Mouse (Mus musculus): ENCODE measurements around the gene Slc27a4. TPM values are rescaled to one million over a fixed set of nuclear protein-coding genes. Genes with fewer than 3 reads are reported as not detected.
"Not testable (repeated sequence)": the region's sequence is repeated elsewhere in the genome, so short reads cannot be mapped to it uniquely, and the experiment has no call there.

Gene Slc27a4
- total RNA-seq (2018; cell fraction: chromatin; rRNA removed): 10 to 100 TPM in 7 of 26 experiments, 1 to 10 TPM in 19; 1.3 to 15.6 (median 6.1) TPM
- 10 to 100 TPM in 25 of 26 experiments, 1 to 10 TPM in 1; 8.2 to 21.1 (median 13.8) TPM for total RNA-seq (2018; cell fraction: cytosol; rRNA removed)
- total RNA-seq (2018; cell fraction: nucleus; rRNA removed): 10 to 100 TPM in 24 of 26 experiments, 1 to 10 TPM in 2; 9.0 to 23.1 (median 14.2) TPM
- 11.2 to 17.7 TPM (median 17.3 TPM) in 3 replicates for polyA plus RNA-seq (2018)

DNA sequence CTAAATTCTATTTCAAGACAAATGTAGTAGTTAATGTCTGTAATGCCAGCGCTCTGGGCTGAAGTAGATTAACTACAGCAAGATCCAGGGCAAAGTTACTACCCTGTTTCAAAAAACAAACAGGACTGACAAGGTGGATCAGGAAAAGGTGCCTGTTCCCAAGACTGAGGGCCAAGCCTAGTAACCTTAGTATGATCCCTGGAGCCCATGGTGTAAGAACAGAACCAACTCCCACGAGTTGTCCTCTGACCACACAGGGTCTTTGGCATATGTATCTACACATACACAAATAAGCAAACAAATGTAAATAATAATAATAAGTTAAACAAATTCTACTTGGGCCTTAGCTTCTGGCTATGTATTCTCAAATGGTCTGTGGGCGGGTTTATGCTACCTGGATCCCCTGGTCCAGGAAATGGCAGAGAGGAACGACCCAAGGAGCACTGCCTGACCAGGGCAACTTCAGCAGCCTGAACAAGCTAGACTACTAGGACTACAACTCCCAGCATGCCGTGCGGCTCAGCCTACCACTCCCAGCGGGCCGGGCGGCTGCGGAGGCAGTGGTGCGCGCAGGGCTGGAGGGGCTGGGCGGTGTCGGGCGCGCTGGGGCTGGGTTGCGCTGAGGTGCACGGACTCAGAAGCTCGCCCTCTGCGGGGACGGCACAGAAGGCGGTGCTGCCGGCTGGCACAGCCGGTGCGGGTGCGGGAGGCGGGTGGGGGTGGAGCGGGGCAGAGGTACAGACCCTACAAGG is at the start of gene Slc27a4:
Gene Slc27a4, plus strand, starts transcription at position 560 of the 752 bp plus-strand sequence.
- peak within 1 kb of the TSS; percentile 67 for H3K4me3 ChIP-seq (ENCODE audit: inconsistent target)
- no peak within 1 kb of the TSS for H3K27ac ChIP-seq
- H3K36me3 ChIP-seq (ENCODE audit: inconsistent target): peaks cover 19% of the 10 kb centered on the region; the same call in 1 of the 2 replicates
- 3% methylated on average over 28 of the region's 28 CpGs for WGBS (ENCODE audit: missing documents)
- no peaks in the 10 kb centered on the region for H3K79me2 ChIP-seq (ENCODE audit: inconsistent target)

DNA sequence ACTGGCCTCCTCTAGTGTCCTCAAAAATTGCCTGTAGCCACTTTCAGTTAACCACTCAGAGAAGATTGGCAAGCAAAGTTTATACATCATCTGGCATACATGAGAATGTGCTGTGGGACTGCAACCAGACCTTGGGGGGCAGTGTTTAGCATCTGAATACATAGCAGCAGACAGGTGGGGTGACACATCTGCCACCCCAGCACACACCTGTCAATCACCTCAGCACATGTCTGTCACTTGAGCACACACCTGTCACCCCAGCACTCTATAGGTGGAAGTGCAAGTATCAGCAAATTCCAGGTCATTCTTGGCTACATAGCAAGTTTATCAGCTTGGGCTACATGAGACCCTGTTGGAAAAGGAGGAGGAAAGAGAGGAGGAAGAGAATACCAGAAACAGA is 46.7 kb upstream of the Slc27a4 start:
- Histone ChIP-seq H3K27ac (no peak overlapping the region), H3K79me2 (ENCODE audit: inconsistent target) (no peaks in the 10 kb centered on the region), H3K4me3 (ENCODE audit: inconsistent target) (no peak overlapping the region), H3K36me3 (ENCODE audit: inconsistent target) (no peaks in the 10 kb centered on the region)

DNA sequence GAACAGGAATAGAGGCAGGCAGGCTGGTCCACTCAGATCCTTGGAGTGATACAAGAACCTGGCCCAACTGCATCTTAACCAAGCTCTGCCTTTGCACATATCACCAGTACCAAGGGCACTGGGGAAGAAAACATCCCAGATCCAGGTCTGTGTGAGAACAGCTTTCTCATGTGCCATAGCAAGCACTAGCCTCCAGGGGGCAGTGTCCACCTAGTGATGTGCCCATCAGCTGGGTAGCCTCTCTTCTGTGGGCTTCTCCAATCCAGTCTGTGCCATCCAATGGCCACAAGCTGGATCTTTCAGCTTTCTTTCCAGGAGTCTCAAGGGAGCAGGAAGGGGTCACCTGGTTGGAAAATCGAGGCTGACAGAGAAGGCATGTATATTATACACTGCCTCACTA is 37.6 kb upstream of the Slc27a4 start:
- WGBS (ENCODE audit: missing documents): 0% methylated on average over 1 of the region's 1 CpGs
- Histone ChIP-seq H3K36me3 (ENCODE audit: inconsistent target) (no peaks in the 10 kb centered on the region), H3K27ac (no peak overlapping the region), H3K4me3 (ENCODE audit: inconsistent target) (no peak overlapping the region), H3K79me2 (ENCODE audit: inconsistent target) (no peaks in the 10 kb centered on the region)

DNA sequence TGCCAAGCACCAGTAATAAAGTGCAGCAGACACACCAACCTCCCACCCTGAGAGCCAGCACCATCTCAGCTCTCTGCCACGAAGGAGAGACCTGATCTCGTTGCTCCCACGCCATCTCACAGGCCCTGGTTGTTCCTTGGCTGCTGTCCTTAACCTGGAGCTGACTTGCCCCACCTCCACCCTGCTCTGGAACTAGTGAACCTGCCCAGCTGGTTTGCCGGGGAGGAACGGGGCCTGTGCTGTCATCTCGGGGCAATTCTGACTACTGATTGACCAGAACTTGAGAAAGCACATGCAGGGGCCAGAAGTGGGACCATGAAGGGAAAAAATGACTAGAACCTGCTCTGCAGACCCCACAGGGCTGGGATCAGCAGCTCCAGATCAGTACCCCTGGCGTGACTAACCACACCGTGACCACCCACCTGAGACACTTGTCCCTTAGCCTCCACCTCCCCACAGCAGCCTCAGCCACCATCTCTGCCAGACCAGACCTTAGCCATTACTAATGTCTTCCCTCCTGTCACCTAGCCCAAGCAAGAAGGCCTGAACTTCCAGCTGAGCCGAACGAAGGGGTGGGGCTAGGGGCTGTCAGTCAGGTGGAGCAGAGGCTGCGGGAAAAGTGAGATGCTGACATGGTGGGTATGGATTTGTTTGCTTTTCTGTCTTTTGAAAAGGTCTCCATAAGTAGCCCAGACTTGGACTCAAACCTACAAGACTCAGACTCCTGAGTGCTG is 34.3 kb upstream of the Slc27a4 start:
- no peaks in the 10 kb centered on the region for H3K79me2 ChIP-seq (ENCODE audit: inconsistent target)
- H3K4me3 ChIP-seq (ENCODE audit: inconsistent target): no peak overlapping the region
- WGBS (ENCODE audit: missing documents): 90% methylated on average over 8 of the region's 11 CpGs
- no peaks in the 10 kb centered on the region for H3K36me3 ChIP-seq (ENCODE audit: inconsistent target)
- H3K27ac ChIP-seq: no peak overlapping the region

DNA sequence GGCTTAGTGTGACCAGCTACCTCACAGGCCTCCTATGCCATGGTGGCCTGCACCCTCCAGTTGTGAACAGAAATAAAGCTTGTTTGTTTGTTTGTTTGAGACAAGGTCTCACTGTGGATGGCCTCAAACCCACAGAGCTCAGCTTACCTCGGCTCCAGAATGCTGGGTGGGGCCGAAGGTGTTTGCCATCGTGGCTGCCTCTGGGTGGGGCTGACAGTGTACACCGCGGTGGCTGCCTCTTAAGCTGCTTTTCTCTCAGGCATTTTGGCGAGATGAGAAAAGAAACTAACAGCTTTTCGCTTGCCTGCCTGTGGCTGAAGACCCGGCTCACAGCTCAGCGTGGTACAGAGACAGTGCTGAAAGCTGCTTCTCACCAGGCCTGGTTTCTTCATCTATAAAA is 33.5 kb upstream of the Slc27a4 start:
- 73% methylated on average over 9 of the region's 9 CpGs for WGBS (ENCODE audit: missing documents)
- Histone ChIP-seq H3K79me2 (ENCODE audit: inconsistent target) (no peaks in the 10 kb centered on the region), H3K36me3 (ENCODE audit: inconsistent target) (no peaks in the 10 kb centered on the region), H3K27ac (no peak overlapping the region), H3K4me3 (ENCODE audit: inconsistent target) (no peak overlapping the region)

DNA sequence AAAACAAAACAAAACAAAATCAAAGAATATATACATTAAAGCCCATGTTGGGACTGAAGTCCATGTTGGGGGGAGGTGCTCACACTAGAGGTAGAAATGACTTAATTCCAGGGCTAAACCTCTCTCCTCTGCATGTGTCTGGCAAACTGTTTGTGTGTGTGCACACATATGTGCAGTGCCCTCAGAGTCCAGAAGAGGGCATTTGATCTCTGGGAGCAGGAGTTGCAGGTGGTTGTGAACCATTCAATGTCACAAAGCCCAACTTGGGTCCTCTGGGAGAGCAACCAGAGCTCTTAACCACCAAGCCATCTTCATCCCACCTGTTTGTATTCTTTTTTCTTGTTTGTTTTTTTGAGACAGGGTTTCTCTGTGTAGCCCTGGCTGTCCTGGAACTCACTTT is 32.3 kb upstream of the Slc27a4 start:
- Histone ChIP-seq H3K36me3 (ENCODE audit: inconsistent target) (no peaks in the 10 kb centered on the region), H3K4me3 (ENCODE audit: inconsistent target) (no peak overlapping the region), H3K27ac (no peak overlapping the region), H3K79me2 (ENCODE audit: inconsistent target) (no peaks in the 10 kb centered on the region)

DNA sequence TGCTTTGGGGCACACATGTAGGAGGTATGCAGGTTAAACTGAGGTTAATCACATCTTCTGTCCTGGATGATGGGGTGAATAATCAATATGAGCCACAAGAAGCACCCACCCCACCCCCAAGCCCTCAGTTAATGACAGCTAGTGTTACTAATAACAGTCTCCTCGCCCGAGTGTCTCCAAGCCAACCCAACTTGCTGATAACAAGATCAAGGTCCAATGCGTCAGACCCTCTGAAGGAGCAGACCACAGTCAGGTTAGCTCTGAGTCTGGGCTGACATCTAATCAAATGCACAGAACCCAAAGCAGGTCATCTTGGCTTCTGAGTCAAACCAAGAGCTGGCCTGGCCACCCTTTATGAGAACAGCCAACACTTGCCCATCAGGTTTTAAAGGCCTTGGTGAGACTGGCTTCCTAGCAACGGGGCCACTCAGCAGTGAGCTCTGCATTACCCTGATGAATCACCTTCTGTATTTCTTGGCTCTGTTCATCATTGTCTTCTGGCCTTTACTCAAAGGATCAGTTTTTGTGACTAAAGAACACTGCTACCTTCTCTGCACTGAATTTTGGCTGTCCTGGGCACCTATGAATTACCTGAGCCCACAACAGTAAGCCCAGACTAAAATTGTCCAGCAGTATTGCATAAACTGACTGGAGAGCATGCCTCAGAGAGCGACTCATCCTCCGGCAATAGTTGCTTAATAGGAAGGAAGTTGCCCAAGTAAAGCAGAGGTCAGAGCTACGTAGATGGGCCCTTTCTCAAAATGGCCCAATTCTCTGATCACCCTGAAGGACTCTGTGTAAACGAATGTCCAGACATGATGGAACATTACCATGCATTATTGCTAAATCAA is 30.6 kb upstream of the Slc27a4 start:
- Histone ChIP-seq H3K79me2 (ENCODE audit: inconsistent target) (no peaks in the 10 kb centered on the region), H3K4me3 (ENCODE audit: inconsistent target) (no peak overlapping the region), H3K27ac (peak overlapping the region; percentile 79), H3K36me3 (ENCODE audit: inconsistent target) (peaks cover under 1% of the 10 kb centered on the region; the same call in 1 of the 2 replicates)
- WGBS (ENCODE audit: missing documents): 39% methylated on average over 8 of the region's 8 CpGs

DNA sequence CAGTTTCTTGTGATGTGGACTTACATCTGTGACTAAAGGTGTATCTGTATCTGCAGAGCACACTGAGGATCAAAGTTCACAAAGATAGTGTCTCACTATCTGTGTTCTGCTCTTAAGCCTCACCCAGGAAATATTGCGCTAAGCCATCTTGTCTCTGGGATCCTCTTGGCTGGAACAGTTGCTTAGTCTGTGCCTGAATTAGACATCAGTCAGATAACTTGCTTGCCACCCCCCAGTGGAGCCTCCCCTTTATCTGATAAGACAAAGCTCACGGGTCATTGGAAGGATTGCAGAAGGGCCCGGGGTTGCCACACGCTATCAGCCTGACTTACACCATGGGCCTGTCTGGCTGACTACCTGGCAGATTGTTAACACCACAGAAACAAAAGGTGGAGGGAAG is 29.1 kb upstream of the Slc27a4 start:
- Histone ChIP-seq H3K79me2 (ENCODE audit: inconsistent target) (no peaks in the 10 kb centered on the region), H3K27ac (no peak overlapping the region), H3K36me3 (ENCODE audit: inconsistent target) (peaks cover 15% of the 10 kb centered on the region), H3K4me3 (ENCODE audit: inconsistent target) (no peak overlapping the region)
- 77% methylated on average over 4 of the region's 4 CpGs for WGBS (ENCODE audit: missing documents)

DNA sequence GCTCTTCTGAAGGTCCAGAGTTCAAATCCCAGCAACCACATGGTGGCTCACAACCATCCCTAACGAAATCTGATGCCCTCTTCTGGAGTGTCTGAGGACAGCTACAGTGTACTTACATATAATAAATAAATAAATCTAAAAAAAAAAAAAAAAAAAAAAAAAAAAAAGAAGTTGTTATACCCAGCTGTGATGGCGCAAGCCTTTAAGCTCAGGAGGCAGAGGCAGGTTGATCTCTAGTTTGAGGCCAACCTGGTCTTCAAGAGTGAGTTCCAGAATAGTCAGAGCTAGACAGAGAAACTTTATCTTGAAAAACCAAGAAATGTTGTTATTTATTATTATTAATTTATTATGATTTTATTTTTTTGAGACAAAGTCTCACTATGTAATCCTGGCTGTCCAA is 21.2 kb upstream of the Slc27a4 start:
- H3K36me3 ChIP-seq (ENCODE audit: inconsistent target): peaks cover 78% of the 10 kb centered on the region
- not testable (repeated sequence) for H3K27ac ChIP-seq; H3K4me3 ChIP-seq (ENCODE audit: inconsistent target)
- H3K79me2 ChIP-seq (ENCODE audit: inconsistent target): peaks cover 10% of the 10 kb centered on the region
- 89% methylated on average over 1 of the region's 2 CpGs for WGBS (ENCODE audit: missing documents)

DNA sequence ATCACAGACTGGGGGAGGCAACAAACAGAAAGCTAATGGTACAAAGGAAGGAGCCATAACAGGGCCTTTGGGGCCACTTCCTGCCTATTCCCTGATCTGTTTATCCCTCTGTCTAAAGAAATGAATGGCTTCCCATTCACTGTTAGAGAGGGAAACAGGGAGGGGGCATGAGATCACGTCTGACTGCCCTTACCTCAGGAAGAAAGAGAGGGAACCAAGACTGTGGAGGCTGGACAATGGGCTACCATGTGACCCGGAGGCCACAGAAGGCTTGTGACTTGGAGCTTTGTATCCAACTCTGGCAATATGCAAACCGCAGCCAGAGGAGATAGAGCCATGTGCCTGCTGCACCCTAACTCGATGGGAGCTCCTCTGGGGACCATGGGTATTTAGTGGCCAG is 18.1 kb upstream of the Slc27a4 start:
- WGBS (ENCODE audit: missing documents): 71% methylated on average over 4 of the region's 4 CpGs
- H3K36me3 ChIP-seq (ENCODE audit: inconsistent target): peaks cover 53% of the 10 kb centered on the region

DNA sequence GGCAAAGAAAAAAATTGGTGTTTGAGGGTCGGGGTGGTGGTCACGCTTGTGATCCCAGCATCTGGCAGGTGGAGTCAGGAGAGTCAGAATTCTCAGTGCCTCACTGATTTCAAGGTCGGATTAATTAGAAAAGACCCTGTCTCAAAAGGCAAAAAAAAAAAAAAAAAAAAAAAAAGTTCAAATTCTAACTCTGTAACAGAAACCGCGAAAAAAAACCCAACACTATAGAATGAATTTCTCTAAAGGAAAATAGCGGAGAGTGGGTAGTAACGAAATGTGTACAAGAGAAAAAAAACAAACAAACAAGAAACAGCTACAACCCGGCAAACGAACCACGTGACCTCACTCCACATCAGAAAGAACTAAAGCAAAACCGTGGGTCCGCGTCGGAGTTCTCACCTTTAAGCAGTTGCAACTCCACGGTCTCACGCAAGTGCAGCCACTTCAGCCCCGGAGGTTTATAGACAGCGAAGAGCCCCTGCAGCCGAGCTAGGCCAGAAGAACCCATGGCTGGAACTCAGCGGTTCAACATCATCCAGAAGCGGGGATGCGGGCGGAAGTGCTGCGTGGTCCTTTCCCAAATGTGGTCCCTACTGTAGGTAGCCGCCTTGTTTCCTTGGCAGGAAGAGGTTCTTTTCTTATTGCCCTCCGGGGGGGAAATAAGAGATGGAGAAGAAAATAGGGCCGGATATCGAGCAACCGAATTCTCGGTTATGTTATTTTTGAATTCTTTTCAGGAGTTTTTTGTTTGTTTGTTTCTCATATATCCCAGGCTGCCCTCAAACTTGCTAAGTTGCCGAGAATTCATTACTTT is 15.1 kb upstream of the Slc27a4 start, which contains the start of gene Coq4:
Gene Coq4, plus strand, starts transcription at position 390 of the 814 bp plus-strand sequence.
- WGBS (ENCODE audit: missing documents): 1% methylated on average over 30 of the region's 31 CpGs
- Histone ChIP-seq H3K36me3 (ENCODE audit: inconsistent target) (peaks cover 30% of the 10 kb centered on the region), H3K79me2 (ENCODE audit: inconsistent target) (peaks cover 23% of the 10 kb centered on the region), H3K27ac (peak within 1 kb of the TSS; percentile 52), H3K4me3 (ENCODE audit: inconsistent target) (peak within 1 kb of the TSS; percentile 62)

More for the DNA sequence above, 18.1 kb upstream of the Slc27a4 start:
- peaks cover 23% of the 10 kb centered on the region for H3K79me2 ChIP-seq (ENCODE audit: inconsistent target)
- H3K4me3 ChIP-seq (ENCODE audit: inconsistent target): no peak overlapping the region
- H3K27ac ChIP-seq: no peak overlapping the region

DNA sequence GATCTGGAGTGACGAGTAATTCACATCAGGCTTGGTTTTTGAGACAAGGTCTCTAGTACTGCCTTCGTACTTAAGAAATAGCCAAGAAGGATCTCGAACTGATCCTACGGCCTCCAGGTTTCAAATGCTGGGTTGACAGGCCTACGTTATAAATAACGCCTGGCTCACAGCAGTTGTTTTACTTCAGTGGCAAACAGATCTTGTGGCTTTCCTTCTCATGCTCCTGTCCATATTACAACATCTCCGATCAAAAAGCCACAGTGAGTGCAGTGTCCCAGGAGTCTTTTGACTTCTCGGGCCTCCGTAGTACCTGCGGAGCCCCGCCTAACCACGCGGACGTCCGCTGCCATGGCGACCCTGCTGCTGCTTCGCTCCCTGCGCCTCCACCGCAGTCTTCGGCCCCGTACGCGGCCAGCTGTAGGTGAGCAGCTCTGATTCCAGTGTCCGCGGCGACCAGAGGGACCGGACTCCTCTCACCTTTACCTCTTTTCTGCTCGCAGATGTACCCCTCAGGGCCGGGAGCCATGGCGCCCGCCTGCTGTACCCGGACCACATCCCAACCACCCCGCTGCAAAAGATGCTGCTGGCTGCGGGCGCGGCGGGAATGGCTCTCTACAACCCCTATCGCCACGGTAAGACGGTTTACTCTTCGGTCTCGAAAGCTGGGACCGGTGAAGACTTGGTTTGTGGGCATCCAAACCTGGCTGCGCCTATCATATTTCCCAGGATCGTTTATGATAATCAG is 14.3 kb upstream of the Slc27a4 start, which contains the start of gene Trub2:
Gene Trub2, minus strand, starts transcription at position 566 of the 745 bp plus-strand sequence.
- Histone ChIP-seq H3K4me3 (ENCODE audit: inconsistent target) (peak within 1 kb of the TSS; percentile 62), H3K27ac (peak within 1 kb of the TSS; percentile 52), H3K36me3 (ENCODE audit: inconsistent target) (peaks cover 22% of the 10 kb centered on the region), H3K79me2 (ENCODE audit: inconsistent target) (peaks cover 23% of the 10 kb centered on the region)
- WGBS (ENCODE audit: missing documents): 1% methylated on average over 44 of the region's 45 CpGs
